Mouse (Mus musculus) E14TG2a.4 (cell line): ENCODE data around the gene Slc44a3.

Experiments used
- CTCF ChIP-seq: conservative IDR thresholded peaks from 2 replicates; pipeline ENCODE4 v1.5.1; 2014; ENCODE audit warnings: low read length
- NANOG ChIP-seq: IDR thresholded peaks from 2 replicates; pipeline ENCODE4 v1.6.1; 2014; ENCODE audit warnings: borderline replicate concordance, low read length, mixed read lengths
- POU5F1 ChIP-seq: IDR thresholded peaks from 2 replicates; pipeline ENCODE4 v1.6.1; 2014; ENCODE audit warnings: low read length, borderline replicate concordance

- no peak for TF ChIP-seq CTCF
- no peak for TF ChIP-seq POU5F1
- no peak for TF ChIP-seq NANOG
These were observed 96.9 kb downstream of the Slc44a3 start for GRCm38 (mm10) chr3:121435296-121435695.
